In genomic region chr13:34650371-34650770, GRCm38 (mm10) we compare ENCODE assay signal across 8 mouse cellular contexts. TPM values are rescaled to one million over a fixed set of nuclear protein-coding genes. Genes with fewer than 3 reads are reported as not detected.
DNase-seq lines count a peak whose midpoint lies in the region; ATAC-seq and TF ChIP-seq lines count a peak whose summit lies in the region.

No protein-coding gene starts in this region.

- H3K9me3 ChIP-seq in heart, embryonic 14.5 days (ENCODE audit: control insufficient read depth, low read length): no peaks in the 10 kb centered on the region
- no peaks in the 10 kb centered on the region for H3K9me3 ChIP-seq in liver, embryonic 15.5 days (replicated peaks)
- no peaks in the 10 kb centered on the region for H3K9me3 ChIP-seq in stomach, postnatal 0 days (ENCODE audit: control insufficient read depth, low read length)

- H3K27ac ChIP-seq in spleen, adult 2 months (ENCODE audit: insufficient read depth, low read length): peak overlapping the region; percentile 1; the same call in 1 of the 2 replicates
- peak overlapping the region; percentile 17 to 22; a peak in 2 of 4 replicates for H3K27ac ChIP-seq in heart, embryonic 14.5 days (replicated peaks in 1 of 2; ENCODE audit: control insufficient read depth in 1 of 2, insufficient read depth in 1 of 2, low read depth in 2 of 2, low read length in 2 of 2)
- H3K27ac ChIP-seq in liver, embryonic 15.5 days (replicated peaks): no peak overlapping the region
- no peak overlapping the region for H3K27ac ChIP-seq in stomach, postnatal 0 days (replicated peaks)

- H3K9ac ChIP-seq in heart, embryonic 14.5 days (ENCODE audit: low read length): peak overlapping the region; percentile 87
- no peak overlapping the region for H3K9ac ChIP-seq in liver, embryonic 15.5 days
- H3K9ac ChIP-seq in stomach, postnatal 0 days (ENCODE audit: low read length): 0 out of 2 replicates have a peak overlapping the region, but pooled peaks have one; percentile 8

- H3K4me1 ChIP-seq in spleen, adult 2 months (ENCODE audit: control insufficient read depth, insufficient read depth, insufficient read length): peaks cover 21% of the 10 kb centered on the region
- H3K4me1 ChIP-seq in heart, embryonic 14.5 days (ENCODE audit: control insufficient read depth in 2 of 2, insufficient read depth in 2 of 2, low read length in 2 of 2): peaks cover 15 to 20% of the 10 kb centered on the region in 2 experiments
- peaks cover 20% of the 10 kb centered on the region for H3K4me1 ChIP-seq in liver, embryonic 15.5 days (replicated peaks)
- peaks cover 5% of the 10 kb centered on the region; the same call in 1 of the 2 replicates for H3K4me1 ChIP-seq in stomach, postnatal 0 days (replicated peaks; ENCODE audit: control insufficient read depth, insufficient read depth)

- 68% methylated on average over 6 of the region's 6 CpGs for WGBS in spleen, adult 2 months
- WGBS in heart, embryonic 14.5 days: 39% methylated on average over 6 of the region's 6 CpGs
- WGBS in liver, embryonic 15.5 days (ENCODE audit: insufficient replicate concordance): 51% methylated on average over 6 of the region's 6 CpGs
- WGBS in stomach, postnatal 0 days: 70% methylated on average over 6 of the region's 6 CpGs

- no peak for TF ChIP-seq CTCF in spleen, adult 2 months (IDR thresholded peaks at IDR 0.05; ENCODE audit: extremely low read depth, insufficient read depth, insufficient read length, insufficient replicate concordance)
- no peak for TF ChIP-seq CTCF in stomach, postnatal 0 days (IDR thresholded peaks at IDR 0.05; ENCODE audit: low read depth)

- H3K4me3 ChIP-seq in spleen, adult 2 months (ENCODE audit: extremely low read depth, insufficient read depth, insufficient read length): peak overlapping the region; percentile 82
- H3K4me3 ChIP-seq in heart, embryonic 14.5 days (ENCODE audit: control insufficient read depth in 1 of 2, insufficient read depth in 1 of 2, low read depth in 1 of 2, low read length in 2 of 2): peak overlapping the region; percentile 69 to 73
- peak overlapping the region; percentile 58 for H3K4me3 ChIP-seq in liver, embryonic 15.5 days (replicated peaks)
- peak overlapping the region; percentile 68 for H3K4me3 ChIP-seq in stomach, postnatal 0 days (ENCODE audit: low read depth, low read length)

- TF ChIP-seq POLR2A in spleen, adult 2 months (IDR thresholded peaks at IDR 0.05; ENCODE audit: low read depth, low read length): no peak

- TF ChIP-seq EP300 in stomach, postnatal 0 days (optimal IDR thresholded peaks at IDR 0.05): no peak

- H3K27me3 ChIP-seq in spleen, adult 2 months (ENCODE audit: control insufficient read depth, insufficient read depth, low read length): peaks cover 5% of the 10 kb centered on the region; the same call in 1 of the 2 replicates
- H3K27me3 ChIP-seq in heart, embryonic 14.5 days (ENCODE audit: control insufficient read depth, insufficient read depth, low read length): no peaks in the 10 kb centered on the region
- peaks cover 67% of the 10 kb centered on the region for H3K27me3 ChIP-seq in liver, embryonic 15.5 days
- no peaks in the 10 kb centered on the region for H3K27me3 ChIP-seq in stomach, postnatal 0 days (ENCODE audit: control insufficient read depth, insufficient read depth, low read length)

- H3K36me3 ChIP-seq in spleen, adult 2 months (ENCODE audit: control insufficient read depth, insufficient read depth, low read length): no peaks in the 10 kb centered on the region; the same call in 1 of the 2 replicates
- no peaks in the 10 kb centered on the region for H3K36me3 ChIP-seq in heart, embryonic 14.5 days (ENCODE audit: control insufficient read depth, insufficient read depth, low read length)
- H3K36me3 ChIP-seq in liver, embryonic 15.5 days (replicated peaks): no peaks in the 10 kb centered on the region
- H3K36me3 ChIP-seq in stomach, postnatal 0 days (ENCODE audit: control insufficient read depth, insufficient read depth, low read length): no peaks in the 10 kb centered on the region

- peak in 1 of 2 experiments; percentile 51 for DNase-seq in spleen, adult 2 months (ENCODE audit: low read depth in 1 of 2, low spot score in 2 of 2)
- no peak for DNase-seq in spleen, adult 12 weeks (ENCODE audit: low spot score)
- DNase-seq in stomach, postnatal 0 days (ENCODE audit: low spot score): no peak
- no peak for DNase-seq in layer of hippocampus, postnatal 14 days (ENCODE audit: low spot score in 2 of 2)
- DNase-seq in kidney, postnatal 10 days: no peak
- DNase-seq in cerebellum, adult 18-20 months: no peak

- peak overlapping the region; percentile 96 for H3K4me2 ChIP-seq in heart, embryonic 14.5 days (ENCODE audit: low read length)
- peak overlapping the region; percentile 62 for H3K4me2 ChIP-seq in liver, embryonic 15.5 days
- H3K4me2 ChIP-seq in stomach, postnatal 0 days (replicated peaks; ENCODE audit: low read depth): peak overlapping the region; percentile 94

- ATAC-seq in heart, embryonic 14.5 days (ENCODE audit: insufficient number of reproducible peaks, insufficient read depth, low FRiP score, low read depth): no peak
- ATAC-seq in liver, embryonic 15.5 days (ENCODE audit: insufficient read depth): no peak
- no peak for ATAC-seq in stomach, postnatal 0 days (ENCODE audit: low FRiP score, low TSS enrichment)

RNA-seq across cellular contexts. Expression of gene Pxdc1, which starts 2.9 kb away (rescaled TPM):
- polyA plus RNA-seq in spleen, adult 2 months (2012; rRNA removed): 41.9 and 47.4 TPM in 2 replicates
- 22.7 and 27.8 TPM in 2 replicates for polyA plus RNA-seq in heart, embryonic 14.5 days (2014; fragmentation: Nextera tagmentation; extraction: Ambion mirVana)
- polyA plus RNA-seq in liver, embryonic 15.5 days (2015; fragmentation: Nextera tagmentation; extraction: Ambion mirVana): 13.9 and 15.0 TPM in 2 replicates
- 13.8 and 14.4 TPM in 2 replicates for polyA plus RNA-seq in stomach, postnatal 0 days (2015; fragmentation: Nextera tagmentation; extraction: Ambion mirVana)
- 10 to 100 TPM; 18.8 to 20.9 TPM for total RNA-seq in layer of hippocampus, postnatal 14 days (2021)

Comparison
In these comparisons a context has a peak if more than half of its experiments do, and no peak if none do; other contexts are left out.
1. H3K27ac ChIP-seq: peak in spleen, adult 2 months (single experiment) and heart, embryonic 14.5 days (2 of 2); none in liver, embryonic 15.5 days (single experiment) and stomach, postnatal 0 days (single experiment).
2. Peak in every context shown above with its lines, with median percentiles within 50 percentile points of each other: H3K4me3 ChIP-seq and H3K4me2 ChIP-seq.